Mouse (Mus musculus) small intestine, adult 2 months (tissue): ENCODE data around the gene Sprr2a3.
"Not testable (repeated sequence)": the region's sequence is repeated elsewhere in the genome, so short reads cannot be mapped to it uniquely, and the experiment has no call there.

Experiments
- CTCF ChIP-seq: fragments of 200-500 bp; IDR thresholded peaks from 2 replicates; pipeline ENCODE4 v1.5.1; 2012; ENCODE audit warnings: low read depth, mild to moderate bottlenecking, control low read depth, inconsistent platforms, low read length, moderate library complexity, mixed read lengths; ENCODE audit not compliant: insufficient replicate concordance, insufficient read length; ENCODE audit errors: extremely low read depth
- POLR2A ChIP-seq: fragments of 200-500 bp; IDR thresholded peaks from 2 replicates; pipeline ENCODE4 v1.6.1; 2012; ENCODE audit warnings: low read depth, mild to moderate bottlenecking, control low read depth, inconsistent platforms, low read length, moderate library complexity

- TF ChIP-seq CTCF, POLR2A: not testable (repeated sequence)
Observed at GRCm38 (mm10) chr3:92236463-92237189, 48.6 kb upstream of the Sprr2a3 start.
